Mouse (Mus musculus): Measurements from ENCODE around the gene Msantd2. TPM values are rescaled to one million over a fixed set of nuclear protein-coding genes. Genes with fewer than 3 reads are reported as not detected.

Msantd2 gene
- polyA plus RNA-seq, 1 experiment from 2014 or later: 45.2 TPM

DNA sequence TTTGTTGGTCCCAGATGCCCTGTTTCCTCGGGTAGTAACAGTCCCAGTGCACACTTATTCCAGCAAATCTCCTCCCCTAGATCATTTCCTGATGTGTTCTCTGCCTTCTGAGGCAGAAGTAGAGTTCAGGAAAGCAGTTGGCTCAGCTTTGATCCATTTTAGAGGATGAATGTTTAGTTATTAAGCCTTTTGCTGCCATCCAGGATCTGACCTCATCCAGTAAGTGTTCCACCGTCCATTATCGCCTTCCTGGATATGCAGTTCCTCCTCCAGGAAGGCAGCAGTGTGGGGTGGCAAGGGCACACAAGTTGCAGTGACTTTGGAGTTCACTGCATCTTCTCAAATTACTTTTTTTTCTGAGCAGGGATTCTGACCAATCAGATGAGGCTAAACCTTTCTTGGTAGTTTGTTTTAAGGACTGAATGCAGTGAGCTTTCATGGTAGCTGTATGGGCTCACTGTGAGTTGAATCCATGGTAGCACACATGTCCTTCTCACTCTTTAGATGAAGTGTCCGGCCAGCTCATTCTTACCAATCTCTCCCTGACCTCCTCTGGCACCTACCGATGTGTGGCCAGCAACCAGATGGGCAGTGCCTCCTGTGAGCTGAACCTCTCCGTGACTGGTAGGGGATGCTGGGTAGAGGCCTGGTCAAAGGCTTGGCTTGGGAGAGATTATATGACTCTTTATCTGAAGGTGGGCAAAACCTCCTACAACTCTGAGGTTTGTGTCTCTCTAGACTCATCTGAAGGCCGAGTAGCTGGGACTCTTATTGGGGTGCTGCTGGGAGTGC, 52.9 kb downstream of the Msantd2 start:
- no peak for DNase-seq (ENCODE audit: low spot score)
- H3K4me1 ChIP-seq (replicated peaks; ENCODE audit: control insufficient read depth, insufficient read depth, low read length): peaks cover 3% of the 10 kb centered on the region; the same call in 1 of the 2 replicates
- no peaks in the 10 kb centered on the region for H3K9me3 ChIP-seq (ENCODE audit: control insufficient read depth, low read length)
- H3K4me2 ChIP-seq (ENCODE audit: low read depth, low read length, severe bottlenecking): no peak overlapping the region
- no peak overlapping the region for H3K27ac ChIP-seq (ENCODE audit: low read depth, low read length)
- WGBS: 81% methylated on average over 7 of the region's 7 CpGs
- no peak overlapping the region for H3K9ac ChIP-seq (ENCODE audit: low read length)
- H3K36me3 ChIP-seq (ENCODE audit: control insufficient read depth, insufficient read depth, low read length): no peaks in the 10 kb centered on the region
- peaks cover 15% of the 10 kb centered on the region for H3K27me3 ChIP-seq (ENCODE audit: control insufficient read depth, insufficient read depth, low read length)
- no peak for ATAC-seq (replicated peaks; ENCODE audit: low FRiP score)
- H3K4me3 ChIP-seq (ENCODE audit: low read depth, low read length): no peak overlapping the region

GRCm38 (mm10) chr9:37543869-37544440, 54.8 kb downstream of the Msantd2 start:
- H3K9me3 ChIP-seq (ENCODE audit: control insufficient read depth, low read length): no peaks in the 10 kb centered on the region

GRCm38 (mm10) chr9:37544447-37545165, 55.5 kb downstream of the Msantd2 start:
- Histone ChIP-seq H3K9me3 (ENCODE audit: control insufficient read depth, low read length) (no peaks in the 10 kb centered on the region), H3K36me3 (ENCODE audit: control insufficient read depth, insufficient read depth, low read length) (no peaks in the 10 kb centered on the region), H3K27me3 (ENCODE audit: control insufficient read depth, insufficient read depth, low read length) (peaks cover 17% of the 10 kb centered on the region), H3K27ac (ENCODE audit: low read depth, low read length) (no peak overlapping the region), H3K9ac (ENCODE audit: low read length) (no peak overlapping the region; the same call in 1 of the 2 replicates), H3K4me2 (ENCODE audit: low read depth, low read length, severe bottlenecking) (peak overlapping the region; percentile 32), H3K4me1 (replicated peaks; ENCODE audit: control insufficient read depth, insufficient read depth, low read length) (peaks cover 3% of the 10 kb centered on the region; the same call in 1 of the 2 replicates), H3K4me3 (ENCODE audit: low read depth, low read length) (peak overlapping the region; percentile 11)
- ATAC-seq (replicated peaks; ENCODE audit: low FRiP score) (peak; percentile 60), DNase-seq (ENCODE audit: low spot score) (peak; percentile 79)
- under 1% methylated on average over 29 of the region's 29 CpGs for WGBS

More at GRCm38 (mm10) chr9:37543869-37544440, 54.8 kb downstream of the Msantd2 start:
- peaks cover 3% of the 10 kb centered on the region; the same call in 1 of the 2 replicates for H3K4me1 ChIP-seq (replicated peaks; ENCODE audit: control insufficient read depth, insufficient read depth, low read length)
- no peak overlapping the region; the same call in 1 of the 2 replicates for H3K4me3 ChIP-seq (ENCODE audit: low read depth, low read length)
- ATAC-seq (replicated peaks; ENCODE audit: low FRiP score): no peak
- H3K4me2 ChIP-seq (ENCODE audit: low read depth, low read length, severe bottlenecking): peak overlapping the region; percentile 32; the same call in 1 of the 2 replicates
- no peaks in the 10 kb centered on the region for H3K36me3 ChIP-seq (ENCODE audit: control insufficient read depth, insufficient read depth, low read length)
- H3K27ac ChIP-seq (ENCODE audit: low read depth, low read length): no peak overlapping the region
- DNase-seq (ENCODE audit: low spot score): no peak
- no peak overlapping the region; the same call in 1 of the 2 replicates for H3K9ac ChIP-seq (ENCODE audit: low read length)
- WGBS: 34% methylated on average over 12 of the region's 12 CpGs
- H3K27me3 ChIP-seq (ENCODE audit: control insufficient read depth, insufficient read depth, low read length): peaks cover 15% of the 10 kb centered on the region

DNA sequence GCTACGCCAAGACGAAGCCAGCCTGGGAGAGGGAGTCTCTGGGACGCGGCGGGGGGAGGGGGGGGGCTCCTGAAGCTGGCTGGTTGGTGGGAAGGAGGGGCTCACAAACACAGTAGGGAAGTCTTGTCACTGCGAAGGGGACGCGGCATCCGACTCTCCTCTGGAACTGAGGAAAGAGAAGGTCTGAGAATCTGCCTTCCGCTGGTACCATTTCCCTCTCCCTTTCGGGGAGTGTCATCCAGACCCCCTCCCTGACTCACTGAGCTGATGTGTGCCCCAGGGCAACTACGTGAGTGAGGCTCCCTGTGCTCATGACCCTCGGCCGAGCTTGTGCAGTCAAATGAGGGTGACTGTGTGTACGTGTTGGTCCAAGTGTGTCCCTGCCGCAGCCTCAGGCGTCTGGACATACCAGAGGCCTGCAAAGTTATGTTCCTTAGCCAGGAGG, 56.1 kb downstream of the Msantd2 start:
- peak overlapping the region; percentile 32 for H3K4me2 ChIP-seq (ENCODE audit: low read depth, low read length, severe bottlenecking)
- DNase-seq (ENCODE audit: low spot score) (no peak), ATAC-seq (replicated peaks; ENCODE audit: low FRiP score) (peak; percentile 47)
- H3K27me3 ChIP-seq (ENCODE audit: control insufficient read depth, insufficient read depth, low read length): peaks cover 21% of the 10 kb centered on the region
- H3K27ac ChIP-seq (ENCODE audit: low read depth, low read length): no peak overlapping the region
- H3K9ac ChIP-seq (ENCODE audit: low read length): no peak overlapping the region
- H3K4me1 ChIP-seq (replicated peaks; ENCODE audit: control insufficient read depth, insufficient read depth, low read length): peaks cover 3% of the 10 kb centered on the region; the same call in 1 of the 2 replicates
- H3K4me3 ChIP-seq (ENCODE audit: low read depth, low read length): peak overlapping the region; percentile 11
- WGBS: 3% methylated on average over 17 of the region's 17 CpGs
- no peaks in the 10 kb centered on the region for H3K9me3 ChIP-seq (ENCODE audit: control insufficient read depth, low read length)
- no peaks in the 10 kb centered on the region for H3K36me3 ChIP-seq (ENCODE audit: control insufficient read depth, insufficient read depth, low read length)

- Histone ChIP-seq H3K27me3 (ENCODE audit: control insufficient read depth, insufficient read depth, low read length) (peaks cover 29% of the 10 kb centered on the region), H3K36me3 (ENCODE audit: control insufficient read depth, insufficient read depth, low read length) (no peaks in the 10 kb centered on the region), H3K4me2 (ENCODE audit: low read depth, low read length, severe bottlenecking) (no peak overlapping the region), H3K9me3 (ENCODE audit: control insufficient read depth, low read length) (no peaks in the 10 kb centered on the region), H3K4me1 (replicated peaks; ENCODE audit: control insufficient read depth, insufficient read depth, low read length) (peaks cover 3% of the 10 kb centered on the region; the same call in 1 of the 2 replicates), H3K9ac (ENCODE audit: low read length) (no peak overlapping the region), H3K27ac (ENCODE audit: low read depth, low read length) (no peak overlapping the region), H3K4me3 (ENCODE audit: low read depth, low read length) (no peak overlapping the region)
- ATAC-seq (replicated peaks; ENCODE audit: low FRiP score): no peak
- 8% methylated on average over 27 of the region's 27 CpGs for WGBS
- no peak for DNase-seq (ENCODE audit: low spot score)
These were observed 56.8 kb downstream of the Msantd2 start for GRCm38 (mm10) chr9:37545847-37546452.

DNA sequence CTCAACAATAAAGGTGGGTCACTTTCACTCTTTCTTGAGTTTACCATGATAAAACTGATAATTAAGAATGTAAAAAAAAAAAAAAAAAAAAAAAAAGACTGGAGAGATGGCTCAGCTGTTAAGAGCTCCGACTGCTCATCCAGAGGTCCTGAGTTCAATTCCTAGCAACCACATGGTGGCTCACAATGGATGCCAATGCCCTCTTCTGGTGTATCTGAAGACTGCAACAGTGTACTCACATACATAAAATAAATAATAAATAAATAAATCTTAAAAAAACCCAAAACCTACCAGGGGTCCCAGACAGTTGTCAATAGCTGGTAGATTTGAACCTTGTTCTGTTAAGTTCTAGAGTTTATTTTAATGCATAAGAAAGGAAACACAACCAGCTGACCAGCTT, 57.8 kb downstream of the Msantd2 start:
- no peak for ATAC-seq (replicated peaks; ENCODE audit: low FRiP score)
- Histone ChIP-seq H3K9me3 (ENCODE audit: control insufficient read depth, low read length) (no peaks in the 10 kb centered on the region), H3K27ac (ENCODE audit: low read depth, low read length) (no peak overlapping the region), H3K27me3 (ENCODE audit: control insufficient read depth, insufficient read depth, low read length) (peaks cover 37% of the 10 kb centered on the region), H3K9ac (ENCODE audit: low read length) (no peak overlapping the region), H3K4me3 (ENCODE audit: low read depth, low read length) (no peak overlapping the region), H3K36me3 (ENCODE audit: control insufficient read depth, insufficient read depth, low read length) (no peaks in the 10 kb centered on the region), H3K4me1 (replicated peaks; ENCODE audit: control insufficient read depth, insufficient read depth, low read length) (peaks cover 5% of the 10 kb centered on the region; the same call in 1 of the 2 replicates), H3K4me2 (ENCODE audit: low read depth, low read length, severe bottlenecking) (no peak overlapping the region)
- WGBS: 72% methylated on average over 1 of the region's 1 CpGs
- no peak for DNase-seq (ENCODE audit: low spot score)

- Histone ChIP-seq H3K36me3 (ENCODE audit: control insufficient read depth, insufficient read depth, low read length) (no peaks in the 10 kb centered on the region), H3K9me3 (ENCODE audit: control insufficient read depth, low read length) (no peaks in the 10 kb centered on the region), H3K27ac (ENCODE audit: low read depth, low read length) (no peak overlapping the region), H3K4me2 (ENCODE audit: low read depth, low read length, severe bottlenecking) (no peak overlapping the region), H3K4me3 (ENCODE audit: low read depth, low read length) (no peak overlapping the region), H3K9ac (ENCODE audit: low read length) (no peak overlapping the region), H3K4me1 (replicated peaks; ENCODE audit: control insufficient read depth, insufficient read depth, low read length) (peaks cover 13% of the 10 kb centered on the region), H3K27me3 (ENCODE audit: control insufficient read depth, insufficient read depth, low read length) (peaks cover 43% of the 10 kb centered on the region)
- 73% methylated on average over 1 of the region's 1 CpGs for WGBS
- no peak for ATAC-seq (replicated peaks; ENCODE audit: low FRiP score)
- DNase-seq (ENCODE audit: low spot score): no peak
These were observed 61.3 kb downstream of the Msantd2 start for GRCm38 (mm10) chr9:37550435-37550834.
